Mouse (Mus musculus): ENCODE results near the gene Grem2.

Grem2 gene

GRCm38 (mm10) chr1:174856188-174856587 lies 65.4 kb downstream of the Grem2 start:
- H3K27me3 ChIP-seq (ENCODE audit: insufficient read depth, low read length) = no peaks in the 10 kb centered on the region
- H3K36me3 ChIP-seq (ENCODE audit: insufficient read depth, low read length) = no peaks in the 10 kb centered on the region
- H3K9me3 ChIP-seq (ENCODE audit: low read length) = no peaks in the 10 kb centered on the region
- TF ChIP-seq NANOG (IDR thresholded peaks at IDR 0.05; ENCODE audit: borderline replicate concordance, low read length) = no peak
- no peak for TF ChIP-seq POU5F1 (IDR thresholded peaks at IDR 0.05; ENCODE audit: borderline replicate concordance, low read length)
- no peaks in the 10 kb centered on the region for H3K4me1 ChIP-seq (replicated peaks; ENCODE audit: low read depth, low read length)
- H3K4me3 ChIP-seq (replicated peaks; ENCODE audit: low read length) = no peak overlapping the region

- no peaks in the 10 kb centered on the region for H3K36me3 ChIP-seq (ENCODE audit: insufficient read depth, low read length)
- no peaks in the 10 kb centered on the region for H3K4me1 ChIP-seq (replicated peaks; ENCODE audit: low read depth, low read length)
- TF ChIP-seq CTCF (conservative IDR thresholded peaks at IDR 0.05; ENCODE audit: low read length) (no peak), POU5F1 (IDR thresholded peaks at IDR 0.05; ENCODE audit: borderline replicate concordance, low read length) (no peak), NANOG (IDR thresholded peaks at IDR 0.05; ENCODE audit: borderline replicate concordance, low read length) (no peak)
- no peaks in the 10 kb centered on the region for H3K9me3 ChIP-seq (ENCODE audit: low read length)
- no peaks in the 10 kb centered on the region for H3K27me3 ChIP-seq (ENCODE audit: insufficient read depth, low read length)
- no peak overlapping the region for H3K4me3 ChIP-seq (replicated peaks; ENCODE audit: low read length)
Observed at GRCm38 (mm10) chr1:174844786-174845185, 76.8 kb downstream of the Grem2 start.

- TF ChIP-seq CTCF (conservative IDR thresholded peaks at IDR 0.05; ENCODE audit: low read length) = no peak
- no peak for TF ChIP-seq POU5F1 (IDR thresholded peaks at IDR 0.05; ENCODE audit: borderline replicate concordance, low read length)
- TF ChIP-seq NANOG (IDR thresholded peaks at IDR 0.05; ENCODE audit: borderline replicate concordance, low read length) = no peak
- no peaks in the 10 kb centered on the region for H3K4me1 ChIP-seq (replicated peaks; ENCODE audit: low read depth, low read length)
- peaks cover 7% of the 10 kb centered on the region; the same call in 1 of the 2 replicates for H3K27me3 ChIP-seq (ENCODE audit: insufficient read depth, low read length)
- no peaks in the 10 kb centered on the region for H3K36me3 ChIP-seq (ENCODE audit: insufficient read depth, low read length)
- H3K9me3 ChIP-seq (ENCODE audit: low read length) = no peaks in the 10 kb centered on the region; the same call in 1 of the 2 replicates
- no peak overlapping the region; the same call in 1 of the 2 replicates for H3K4me3 ChIP-seq (replicated peaks; ENCODE audit: low read length)
Observed at GRCm38 (mm10) chr1:174836861-174837260, 84.8 kb downstream of the Grem2 start.

- no peak for TF ChIP-seq CTCF (conservative IDR thresholded peaks at IDR 0.05; ENCODE audit: low read length)
- no peaks in the 10 kb centered on the region for H3K27me3 ChIP-seq (ENCODE audit: insufficient read depth, low read length)
- no peaks in the 10 kb centered on the region for H3K36me3 ChIP-seq (ENCODE audit: insufficient read depth, low read length)
- H3K4me3 ChIP-seq (replicated peaks; ENCODE audit: low read length) = no peak overlapping the region
- H3K9me3 ChIP-seq (ENCODE audit: low read length) = no peaks in the 10 kb centered on the region
- no peaks in the 10 kb centered on the region for H3K4me1 ChIP-seq (replicated peaks; ENCODE audit: low read depth, low read length)
Observed at GRCm38 (mm10) chr1:174826562-174826961, 95.1 kb downstream of the Grem2 start.

GRCm38 (mm10) chr1:174811846-174812245 lies 109.8 kb downstream of the Grem2 start:
- Histone ChIP-seq H3K36me3 (ENCODE audit: insufficient read depth, low read length) (no peaks in the 10 kb centered on the region), H3K9me3 (ENCODE audit: low read length) (no peaks in the 10 kb centered on the region), H3K4me3 (replicated peaks; ENCODE audit: low read length) (no peak overlapping the region), H3K27me3 (ENCODE audit: insufficient read depth, low read length) (no peaks in the 10 kb centered on the region), H3K4me1 (replicated peaks; ENCODE audit: low read depth, low read length) (no peaks in the 10 kb centered on the region)
- TF ChIP-seq CTCF (conservative IDR thresholded peaks at IDR 0.05; ENCODE audit: low read length) (no peak), POU5F1 (IDR thresholded peaks at IDR 0.05; ENCODE audit: borderline replicate concordance, low read length) (no peak), NANOG (IDR thresholded peaks at IDR 0.05; ENCODE audit: borderline replicate concordance, low read length) (no peak)

GRCm38 (mm10) chr1:174788617-174789016 lies 133.0 kb downstream of the Grem2 start:
- Histone ChIP-seq H3K27me3 (ENCODE audit: insufficient read depth, low read length) (no peaks in the 10 kb centered on the region), H3K36me3 (ENCODE audit: insufficient read depth, low read length) (no peaks in the 10 kb centered on the region), H3K4me1 (replicated peaks; ENCODE audit: low read depth, low read length) (no peaks in the 10 kb centered on the region), H3K4me3 (replicated peaks; ENCODE audit: low read length) (no peak overlapping the region), H3K9me3 (ENCODE audit: low read length) (no peaks in the 10 kb centered on the region)
- TF ChIP-seq CTCF (conservative IDR thresholded peaks at IDR 0.05; ENCODE audit: low read length) (no peak), NANOG (IDR thresholded peaks at IDR 0.05; ENCODE audit: borderline replicate concordance, low read length) (no peak), POU5F1 (IDR thresholded peaks at IDR 0.05; ENCODE audit: borderline replicate concordance, low read length) (no peak)
